Mouse (Mus musculus): ENCODE measurements at regions not wholly inside any gene's neighbourhood (a gene's known extent, or its start where the extent isn't known, plus 50 kb on each side); places are given as distances from the start of the nearest gene placed in this dataset.
A peak's percentile ranks its signal among the peaks of the same experiment; 100 is the strongest.
"Not testable (repeated sequence)": the region's sequence is repeated elsewhere in the genome, so short reads cannot be mapped to it uniquely, and the experiment has no call there.

- DNase-seq (ENCODE audit: low read depth, low spot score), result no peak
Observed at GRCm38 (mm10) chr4:69677315-69677714, 723.1 kb upstream of the Brinp1 start.

GRCm38 (mm10) chr4:69673456-69673855 is 719.3 kb upstream of the Brinp1 start:
- DNase-seq (ENCODE audit: low read depth, low spot score), result no peak

- DNase-seq (ENCODE audit: low read depth, low spot score), result no peak
Observed at GRCm38 (mm10) chr4:69628908-69629307, 674.7 kb upstream of the Brinp1 start.

GRCm38 (mm10) chr4:69626426-69626825 is 672.2 kb upstream of the Brinp1 start:
- DNase-seq (ENCODE audit: low read depth, low spot score), result not testable (repeated sequence)

GRCm38 (mm10) chr4:69625831-69626230 is 671.6 kb upstream of the Brinp1 start:
- DNase-seq (ENCODE audit: low read depth, low spot score), result no peak

GRCm38 (mm10) chr4:69621058-69621609 is 666.9 kb upstream of the Brinp1 start:
- no peak for DNase-seq (ENCODE audit: low read depth, low spot score)

- DNase-seq (ENCODE audit: low read depth, low spot score), result no peak
Observed at GRCm38 (mm10) chr4:69618161-69618730, 664.0 kb upstream of the Brinp1 start.

GRCm38 (mm10) chr4:69614901-69615300 is 660.7 kb upstream of the Brinp1 start:
- DNase-seq (ENCODE audit: low read depth, low spot score), result no peak

GRCm38 (mm10) chr4:69611681-69612300 is 657.6 kb upstream of the Brinp1 start:
- DNase-seq (ENCODE audit: low read depth, low spot score), result no peak

GRCm38 (mm10) chr4:69608885-69609284 is 654.7 kb upstream of the Brinp1 start:
- peak; percentile 38 for DNase-seq (ENCODE audit: low read depth, low spot score)

- DNase-seq (ENCODE audit: low read depth, low spot score), result no peak
Observed at GRCm38 (mm10) chr4:69596992-69597541, 642.9 kb upstream of the Brinp1 start.

GRCm38 (mm10) chr4:69594022-69594421 is 639.8 kb upstream of the Brinp1 start:
- no peak for DNase-seq (ENCODE audit: low read depth, low spot score)

- DNase-seq (ENCODE audit: low read depth, low spot score), result no peak
Observed at GRCm38 (mm10) chr4:69576256-69576655, 622.1 kb upstream of the Brinp1 start.

- DNase-seq (ENCODE audit: low read depth, low spot score), result no peak
Observed at GRCm38 (mm10) chr4:69548104-69548503, 593.9 kb upstream of the Brinp1 start.

GRCm38 (mm10) chr4:69538172-69538908 is 584.1 kb upstream of the Brinp1 start:
- peak; percentile 70 for DNase-seq (ENCODE audit: low read depth, low spot score)

GRCm38 (mm10) chr4:69533107-69533506 is 578.9 kb upstream of the Brinp1 start:
- DNase-seq (ENCODE audit: low read depth, low spot score), result peak; percentile 68

GRCm38 (mm10) chr4:69523112-69523511 is 568.9 kb upstream of the Brinp1 start:
- DNase-seq (ENCODE audit: low read depth, low spot score), result no peak

- DNase-seq (ENCODE audit: low read depth, low spot score), result no peak
Observed at GRCm38 (mm10) chr4:69508281-69508680, 554.1 kb upstream of the Brinp1 start.

GRCm38 (mm10) chr4:69471200-69471599 is 517.0 kb upstream of the Brinp1 start:
- DNase-seq (ENCODE audit: low read depth, low spot score), result peak; percentile 46

- DNase-seq (ENCODE audit: low read depth, low spot score), result no peak
Observed at GRCm38 (mm10) chr4:69459990-69460389, 505.8 kb upstream of the Brinp1 start.

GRCm38 (mm10) chr4:69456420-69456819 is 502.2 kb upstream of the Brinp1 start:
- peak; percentile 72 for DNase-seq (ENCODE audit: low read depth, low spot score)

- DNase-seq (ENCODE audit: low read depth, low spot score), result no peak
Observed at GRCm38 (mm10) chr4:69446161-69446560, 492.0 kb upstream of the Brinp1 start.

Measured in telencephalon, adult 2 months (tissue).